Mouse (Mus musculus) neural tube, embryonic 13.5 days (tissue): ENCODE data around the gene Plscr3. TPM values are rescaled to one million over a fixed set of nuclear protein-coding genes. Genes with fewer than 3 reads are reported as not detected.
A peak's percentile ranks its signal among the peaks of the same experiment; 100 is the strongest.

Experiments
- ATAC-seq: fragments of 200-750 bp; cut with Nextera tagmentation; 2 replicates; pipeline ENCODE4 v1.8.0; 2017; ENCODE audit warnings: low read depth, mild to moderate bottlenecking, moderate TSS enrichment, moderate library complexity
- H3K27ac ChIP-seq: fragments of 300-500 bp; sonication (generic); replicated peaks from 2 replicates; pipeline ENCODE4 v1.5.1; 2015; ENCODE audit warnings: moderate library complexity, mild to moderate bottlenecking, inconsistent platforms
- H3K27me3 ChIP-seq: fragments of 300-500 bp; sonication (generic); 2 replicates; pipeline ENCODE4 v1.6.1; 2015; ENCODE audit warnings: mild to moderate bottlenecking, inconsistent platforms
- H3K36me3 ChIP-seq: fragments of 300-500 bp; sonication (generic); 2 replicates; pipeline ENCODE4 v1.6.1; 2015; ENCODE audit warnings: mild to moderate bottlenecking, inconsistent platforms
- H3K4me1 ChIP-seq: fragments of 300-500 bp; sonication (generic); replicated peaks from 2 replicates; pipeline ENCODE4 v1.6.1; 2015; ENCODE audit warnings: inconsistent platforms
- H3K4me2 ChIP-seq: fragments of 300-500 bp; sonication (generic); 2 replicates; pipeline ENCODE4 v1.6.1; 2015; ENCODE audit warnings: inconsistent platforms, mild to moderate bottlenecking, moderate library complexity
- H3K4me3 ChIP-seq: fragments of 300-500 bp; sonication (generic); 2 replicates; pipeline ENCODE4 v1.5.1; 2015; ENCODE audit warnings: mild to moderate bottlenecking, inconsistent platforms
- H3K9ac ChIP-seq: fragments of 300-500 bp; sonication (generic); 2 replicates; pipeline ENCODE4 v1.6.1; 2015; ENCODE audit warnings: moderate library complexity, mild to moderate bottlenecking, inconsistent platforms
- H3K9me3 ChIP-seq: fragments of 300-500 bp; sonication (generic); 2 replicates; pipeline ENCODE4 v1.6.1; 2016; ENCODE audit warnings: inconsistent platforms
- WGBS: fragments of 180-500 bp; shearing (Covaris S2); methylation state at CpG from one replicate; pipeline ENCODE4 v1.1.7; 2015; 5-methylcytosine and 5-hydroxymethylcytosine counted together
- polyA plus RNA-seq: library from polyadenylated mRNA; unstranded; fragments of >200 nt; fragmentation: Nextera tagmentation; extraction: Ambion mirVana; gene quantifications from 2 replicates; pipeline ENCODE4 v1.2.1, GENCODE M21; 2015

The Plscr3 gene
- polyA plus RNA-seq, 1 experiment from 2014 or later, result 65.6 TPM

DNA sequence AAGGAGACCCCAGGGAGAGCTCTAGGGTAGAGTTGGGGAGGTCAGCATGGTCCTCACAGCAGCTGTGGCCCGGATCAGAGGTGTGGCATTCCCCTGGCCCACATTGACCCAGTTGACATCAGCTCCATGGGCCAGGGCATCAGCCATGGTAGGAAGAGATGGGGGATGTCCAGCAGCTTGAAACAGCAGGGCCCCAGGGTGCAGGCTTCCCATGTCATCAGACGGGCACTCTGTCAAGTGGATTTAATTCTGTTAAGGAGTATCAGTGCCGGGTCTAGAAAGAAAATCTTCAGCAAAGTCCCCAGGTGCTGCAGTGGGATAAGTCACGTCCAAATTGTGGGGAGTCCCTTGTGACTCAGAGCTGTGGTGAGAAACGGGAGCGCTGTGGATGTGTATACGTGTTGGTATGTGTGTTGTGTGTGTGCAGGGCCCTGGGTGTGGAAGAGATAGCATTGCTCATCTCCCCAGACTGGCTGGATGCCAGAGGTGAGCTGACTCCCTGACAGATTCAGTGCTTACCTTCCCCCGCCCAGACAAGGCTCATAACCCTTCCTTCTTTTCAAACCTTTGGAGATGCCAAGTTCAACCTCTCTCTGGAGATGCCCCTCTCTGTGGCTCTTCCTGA, 37.5 kb downstream of the Plscr3 start:
- H3K4me2 ChIP-seq, result no peak overlapping the region
- peaks cover 15% of the 10 kb centered on the region for H3K27me3 ChIP-seq
- WGBS, result 86% methylated on average over 8 of the region's 8 CpGs
- H3K9ac ChIP-seq, result no peak overlapping the region
- no peaks in the 10 kb centered on the region for H3K36me3 ChIP-seq
- no peaks in the 10 kb centered on the region for H3K9me3 ChIP-seq
- H3K4me1 ChIP-seq, result peaks cover 28% of the 10 kb centered on the region
- H3K27ac ChIP-seq, result no peak overlapping the region
- ATAC-seq, result no peak
- H3K4me3 ChIP-seq, result no peak overlapping the region

DNA sequence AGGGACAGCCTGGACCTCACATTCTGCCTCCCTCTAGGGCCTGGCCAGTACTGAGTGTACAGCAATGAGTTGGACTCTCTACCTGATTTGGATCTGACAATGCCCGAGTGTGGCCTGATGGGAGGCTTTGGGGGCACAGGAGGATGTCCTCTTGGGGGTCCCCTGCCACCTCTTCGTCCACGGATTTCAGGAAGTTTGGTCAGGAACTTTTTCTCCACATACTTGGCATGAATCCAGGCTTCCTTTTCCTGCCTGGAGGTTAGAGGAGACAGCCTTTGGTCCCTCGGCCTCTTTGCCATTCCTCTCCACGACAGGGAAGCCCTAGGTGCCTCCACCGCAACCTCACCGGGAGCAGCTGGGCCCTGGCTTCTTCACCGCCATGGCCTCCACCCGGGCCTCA, 38.1 kb downstream of the Plscr3 start:
- WGBS, result 77% methylated on average over 9 of the region's 9 CpGs
- Histone ChIP-seq H3K9me3 (no peaks in the 10 kb centered on the region), H3K9ac (no peak overlapping the region), H3K36me3 (no peaks in the 10 kb centered on the region), H3K27ac (no peak overlapping the region), H3K4me2 (no peak overlapping the region), H3K4me3 (no peak overlapping the region), H3K4me1 (peaks cover 26% of the 10 kb centered on the region), H3K27me3 (peaks cover 14% of the 10 kb centered on the region)
- ATAC-seq, result no peak

DNA sequence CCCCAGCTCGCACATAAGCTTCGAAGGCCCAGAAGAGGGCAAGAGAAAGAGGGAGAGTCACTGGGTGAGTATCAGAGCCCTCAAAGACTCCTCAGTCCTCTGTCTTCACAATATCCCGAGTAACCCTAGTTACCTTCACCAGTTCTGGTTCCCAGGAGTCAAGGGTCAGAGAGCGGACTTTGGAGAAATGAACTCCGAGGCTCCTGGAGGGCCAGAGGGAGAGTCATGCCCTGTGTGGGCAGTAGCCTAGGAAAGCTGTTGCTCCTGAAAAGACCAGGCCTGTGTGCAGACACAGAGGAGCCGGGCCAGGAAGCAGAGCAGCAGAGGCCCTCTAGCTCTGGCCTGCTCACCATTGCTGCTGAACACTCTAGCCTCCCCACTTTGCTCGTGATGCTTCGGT, 38.5 kb downstream of the Plscr3 start:
- Histone ChIP-seq H3K4me2 (no peak overlapping the region), H3K4me3 (no peak overlapping the region), H3K27ac (no peak overlapping the region), H3K9ac (no peak overlapping the region), H3K9me3 (no peaks in the 10 kb centered on the region), H3K4me1 (peaks cover 22% of the 10 kb centered on the region), H3K36me3 (no peaks in the 10 kb centered on the region), H3K27me3 (peaks cover 10% of the 10 kb centered on the region)
- ATAC-seq, result no peak
- 81% methylated on average over 8 of the region's 8 CpGs for WGBS

DNA sequence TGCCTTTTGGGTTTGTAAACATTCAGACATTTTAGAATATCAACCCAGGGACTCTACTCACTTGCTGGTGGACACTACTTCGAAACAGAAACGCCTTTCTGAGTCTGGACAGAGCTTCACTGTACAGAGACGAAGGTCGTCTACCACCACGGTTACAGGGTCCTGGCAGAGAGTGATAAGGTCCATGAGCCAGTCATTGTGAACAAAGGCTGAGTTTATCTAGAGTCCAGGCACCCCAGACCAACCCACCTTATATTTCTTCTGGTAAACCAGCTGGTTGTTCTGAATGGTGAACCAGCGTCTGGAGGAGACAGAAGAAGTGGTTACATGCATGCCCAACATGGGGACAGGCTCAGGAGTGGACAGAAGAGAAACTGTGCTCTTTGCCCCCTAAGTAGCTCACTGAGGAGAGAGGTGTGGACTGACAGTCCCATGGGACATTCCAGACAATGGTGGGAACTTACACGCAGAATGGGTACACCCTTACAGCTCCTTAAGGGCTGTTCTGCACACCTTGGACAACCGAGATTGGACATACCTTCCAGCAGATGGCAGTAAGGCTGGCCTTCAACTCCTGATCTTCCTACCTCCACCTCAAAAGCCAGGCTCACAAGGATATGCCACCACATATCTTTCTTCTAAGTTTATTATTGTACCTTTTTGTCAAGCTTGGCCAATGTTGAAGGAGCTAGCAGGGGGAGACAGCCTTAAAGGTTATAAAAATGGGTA, 40.9 kb downstream of the Plscr3 start:
- H3K27me3 ChIP-seq, result peaks cover 2% of the 10 kb centered on the region; the same call in 1 of the 2 replicates
- ATAC-seq, result no peak

DNA sequence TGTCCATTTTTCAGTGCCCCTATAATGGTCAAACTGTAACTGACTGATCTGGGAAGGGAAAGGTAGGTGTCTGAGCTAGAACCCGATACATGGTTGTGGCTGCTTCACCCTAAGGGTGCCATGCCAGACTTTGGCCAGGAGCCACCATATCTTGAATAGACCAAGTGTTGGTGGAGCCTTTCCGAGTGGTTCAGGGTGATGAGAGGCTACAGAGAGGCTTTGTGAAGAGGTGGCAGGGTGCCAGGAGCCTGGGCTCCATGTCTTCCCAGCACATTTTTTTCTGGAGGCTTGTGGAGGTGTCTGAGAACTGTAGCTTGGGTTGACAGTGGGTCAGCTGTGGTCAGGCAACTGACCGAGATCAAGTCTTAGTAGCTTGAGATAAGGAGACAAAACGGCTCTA, 45.3 kb downstream of the Plscr3 start:
- ATAC-seq, result no peak; the same call in 1 of the 2 replicates
- H3K36me3 ChIP-seq, result no peaks in the 10 kb centered on the region
- no peak overlapping the region for H3K27ac ChIP-seq
- H3K9ac ChIP-seq, result no peak overlapping the region
- 71% methylated on average over 4 of the region's 4 CpGs for WGBS
- H3K4me3 ChIP-seq, result no peak overlapping the region
- no peaks in the 10 kb centered on the region for H3K27me3 ChIP-seq
- peaks cover 5% of the 10 kb centered on the region; the same call in 1 of the 2 replicates for H3K4me1 ChIP-seq
- H3K9me3 ChIP-seq, result no peaks in the 10 kb centered on the region
- no peak overlapping the region for H3K4me2 ChIP-seq

More for the DNA sequence above, 40.9 kb downstream of the Plscr3 start:
- Histone ChIP-seq H3K4me2 (no peak overlapping the region), H3K9me3 (no peaks in the 10 kb centered on the region), H3K9ac (no peak overlapping the region), H3K4me1 (peaks cover 5% of the 10 kb centered on the region; the same call in 1 of the 2 replicates), H3K4me3 (no peak overlapping the region), H3K27ac (no peak overlapping the region), H3K36me3 (no peaks in the 10 kb centered on the region)
- 78% methylated on average over 8 of the region's 8 CpGs for WGBS

DNA sequence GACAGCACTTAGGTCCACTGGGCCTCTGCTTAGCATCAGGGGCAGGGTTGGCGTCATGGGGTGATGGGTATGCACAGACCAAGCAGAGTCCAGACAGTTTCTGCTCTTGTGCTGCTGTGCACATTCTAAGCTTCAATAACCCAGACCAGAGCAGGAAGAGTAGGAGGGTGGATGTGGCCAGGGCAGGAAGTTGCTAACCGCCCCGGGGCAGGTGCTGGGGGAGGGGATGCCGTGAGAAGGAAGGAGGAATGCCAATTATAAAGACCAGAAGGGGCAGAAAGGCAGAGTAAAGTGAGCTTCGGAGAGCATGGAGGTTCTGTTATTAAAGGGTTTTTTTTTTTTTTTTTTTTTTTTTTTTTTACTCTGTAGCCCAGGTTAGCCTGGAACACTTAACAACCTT, 48.5 kb downstream of the Plscr3 start:
- H3K9ac ChIP-seq, result no peak overlapping the region
- no peaks in the 10 kb centered on the region for H3K27me3 ChIP-seq
- ATAC-seq, result no peak
- no peak overlapping the region for H3K27ac ChIP-seq
- WGBS, result 80% methylated on average over 5 of the region's 5 CpGs
- peaks cover 22% of the 10 kb centered on the region for H3K4me1 ChIP-seq
- no peaks in the 10 kb centered on the region for H3K9me3 ChIP-seq
- H3K4me3 ChIP-seq, result no peak overlapping the region
- H3K36me3 ChIP-seq, result no peaks in the 10 kb centered on the region
- H3K4me2 ChIP-seq, result no peak overlapping the region

DNA sequence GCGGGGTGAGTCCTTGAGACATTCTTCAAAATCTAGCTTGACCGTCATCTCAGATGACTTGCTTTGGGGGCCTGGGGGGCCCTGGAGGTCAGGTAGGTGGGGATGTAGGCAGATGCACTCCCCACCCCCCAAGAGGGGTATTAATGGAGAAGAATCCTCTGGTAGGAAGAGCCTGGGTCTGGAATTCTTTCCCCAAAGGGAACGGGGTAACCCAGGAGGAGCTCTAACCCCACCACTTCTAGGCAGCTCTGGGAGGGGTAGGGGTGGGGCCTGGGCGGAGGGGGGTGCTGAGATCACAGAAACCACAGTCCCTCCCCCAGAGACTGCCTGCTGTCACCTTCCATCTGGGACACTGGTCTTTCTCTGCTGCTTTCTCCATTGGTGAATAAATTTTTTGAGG, 49.1 kb downstream of the Plscr3 start, which contains the start of gene Acap1:
Gene Acap1 (minus strand): TSS at position 249 of the 400 bp plus-strand sequence.
- Histone ChIP-seq H3K4me1 (peaks cover 28% of the 10 kb centered on the region), H3K4me2 (no peak within 1 kb of the TSS), H3K27ac (no peak within 1 kb of the TSS), H3K4me3 (no peak within 1 kb of the TSS), H3K9me3 (no peaks in the 10 kb centered on the region), H3K36me3 (no peaks in the 10 kb centered on the region), H3K9ac (no peak within 1 kb of the TSS), H3K27me3 (no peaks in the 10 kb centered on the region)
- no peak for ATAC-seq
- WGBS, result 77% methylated on average over 4 of the region's 4 CpGs

DNA sequence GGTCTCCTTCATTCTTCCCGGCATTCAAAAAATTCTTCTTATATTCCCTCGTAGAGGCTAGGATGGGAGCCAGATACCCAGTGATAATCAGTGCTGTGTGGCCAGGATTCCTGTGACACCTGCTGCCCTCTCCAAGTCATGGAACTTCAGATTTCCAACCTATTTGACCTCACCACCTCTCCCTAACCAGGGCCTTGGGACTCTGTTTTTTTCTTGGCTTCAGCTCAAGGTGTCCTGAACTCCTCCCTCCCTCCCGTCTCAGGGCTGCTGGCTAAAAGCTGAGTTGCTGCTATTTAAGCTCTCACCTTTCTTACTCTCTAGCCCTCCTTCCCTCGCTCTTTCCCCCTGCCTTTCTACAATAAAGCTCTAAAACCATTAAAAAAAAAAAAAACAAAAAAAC, 53.7 kb downstream of the Plscr3 start:
- Histone ChIP-seq H3K27me3 (no peaks in the 10 kb centered on the region), H3K4me1 (peaks cover 38% of the 10 kb centered on the region), H3K9me3 (no peaks in the 10 kb centered on the region), H3K27ac (peak overlapping the region; percentile 98; the same call in 1 of the 2 replicates), H3K36me3 (peaks cover 15% of the 10 kb centered on the region), H3K4me2 (peak overlapping the region; percentile 98), H3K9ac (peak overlapping the region; percentile 97), H3K4me3 (peak overlapping the region; percentile 76)
- 23% methylated on average over 4 of the region's 4 CpGs for WGBS
- ATAC-seq, result no peak

DNA sequence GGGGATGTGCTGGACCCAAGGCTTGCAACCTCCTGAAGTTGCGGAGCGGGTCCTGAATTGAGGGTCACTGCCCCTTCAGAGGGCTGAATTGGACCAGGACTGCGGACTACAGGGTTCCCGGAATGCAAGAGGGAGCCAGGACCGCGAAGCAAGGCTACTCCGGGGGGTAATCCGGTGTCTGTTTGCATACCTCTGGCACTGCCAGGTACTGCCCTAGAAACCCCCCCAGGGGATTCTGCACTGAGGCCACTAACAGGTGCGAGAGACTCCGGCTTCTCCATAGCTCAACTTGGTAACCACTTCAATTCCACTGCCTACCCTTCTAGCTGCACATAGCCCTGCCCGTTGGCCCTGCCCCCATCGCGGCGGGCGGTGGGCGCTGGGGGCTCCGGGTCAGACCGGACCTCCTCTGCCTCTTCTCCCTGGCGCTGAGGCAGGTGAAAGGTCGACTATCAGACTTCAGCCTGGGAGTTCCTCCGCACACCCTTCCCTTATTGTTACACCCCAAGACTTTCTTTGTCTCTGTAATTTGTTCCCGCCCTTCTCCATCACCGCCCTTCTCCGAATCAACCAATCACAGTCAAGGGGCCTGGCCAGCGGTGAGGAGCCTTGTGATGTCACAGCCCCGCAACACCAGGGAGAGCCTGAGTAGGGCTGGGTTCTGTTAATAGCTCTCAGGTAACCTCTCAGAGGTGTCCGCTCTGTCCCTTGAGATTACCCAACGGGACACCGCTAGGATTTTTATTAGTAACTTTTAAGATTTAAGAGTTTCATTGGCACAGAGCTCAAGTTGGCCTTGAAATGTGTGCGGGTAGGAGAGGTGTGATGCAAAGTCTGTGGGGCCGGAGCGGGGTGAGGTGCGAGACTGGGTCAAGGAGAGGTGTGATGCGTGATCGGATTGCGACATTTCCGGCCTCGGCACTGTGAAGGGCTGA, 54.6 kb downstream of the Plscr3 start, which contains the start of the genes 2810408A11Rik and Neurl4:
Gene 2810408A11Rik (minus strand): TSS at position 517 of the 935 bp plus-strand sequence.
Gene Neurl4 (plus strand): TSS at position 602 of the 935 bp plus-strand sequence.
- H3K27me3 ChIP-seq, result no peaks in the 10 kb centered on the region
- WGBS, result under 1% methylated on average over 38 of the region's 38 CpGs
- peaks cover 38% of the 10 kb centered on the region for H3K4me1 ChIP-seq
- peak within 1 kb of the TSS; percentile 97 for H3K9ac ChIP-seq
- peaks cover 21% of the 10 kb centered on the region for H3K36me3 ChIP-seq
- no peaks in the 10 kb centered on the region for H3K9me3 ChIP-seq
- H3K27ac ChIP-seq, result peak within 1 kb of the TSS; percentile 98
- peak within 1 kb of the TSS; percentile 76 for H3K4me3 ChIP-seq
- peak within 1 kb of the TSS; percentile 98 for H3K4me2 ChIP-seq
- ATAC-seq, result peak; percentile 96

DNA sequence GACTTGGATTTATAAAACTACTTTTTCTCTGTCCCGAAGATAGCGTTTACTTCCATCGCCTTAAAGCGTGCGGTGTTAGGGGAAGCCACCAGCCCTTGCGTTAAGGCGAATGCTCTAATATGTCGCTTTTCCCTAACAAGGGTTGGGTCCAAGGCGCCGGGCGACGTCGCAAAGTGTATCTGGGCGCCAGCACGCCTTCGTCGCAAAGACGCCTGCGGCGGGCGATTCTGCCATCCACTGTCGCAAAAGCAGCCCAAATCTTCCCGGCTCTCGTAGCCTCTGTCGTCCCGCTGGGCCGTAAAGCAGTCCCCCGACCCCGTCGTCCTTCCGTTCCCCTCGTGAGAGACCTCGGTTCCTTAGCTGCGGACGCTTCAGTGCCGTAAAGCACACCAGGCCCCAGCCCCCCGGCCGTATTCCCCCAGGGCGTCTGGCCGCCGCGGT, 55.2 kb downstream of the Plscr3 start:
- H3K4me3 ChIP-seq, result peak overlapping the region; percentile 76
- WGBS, result under 1% methylated on average over 42 of the region's 42 CpGs

More for the DNA sequence above, 55.2 kb downstream of the Plscr3 start:
- Histone ChIP-seq H3K36me3 (peaks cover 28% of the 10 kb centered on the region), H3K9ac (peak overlapping the region; percentile 97), H3K9me3 (no peaks in the 10 kb centered on the region), H3K27me3 (no peaks in the 10 kb centered on the region), H3K27ac (peak overlapping the region; percentile 98), H3K4me1 (peaks cover 38% of the 10 kb centered on the region), H3K4me2 (peak overlapping the region; percentile 98)
- ATAC-seq, result peak; percentile 81
